Mouse (Mus musculus) gastrocnemius, postnatal 14 days (tissue): Measurements from ENCODE around the gene Ttll8. TPM values are rescaled to one million over a fixed set of nuclear protein-coding genes. Genes with fewer than 3 reads are reported as not detected.

ENCODE experiments used
- DNase-seq: peaks from one replicate; pipeline ENCODE4 v3.0.0; 2021; ENCODE audit warnings: mixed read lengths
- intact Hi-C: fragments of 180-260 bp; cut with DNase I; formaldehyde crosslinking; loops from one replicate; pipeline ENCODE4 v1.15.1; 2025; ENCODE audit warnings: low total_unique reads
- total RNA-seq, 2 experiments: library from RNA; stranded (reverse); gene quantifications; 2 replicates each; pipeline ENCODE4 v1.2.3; 2021

Gene Ttll8
- total RNA-seq, 2 experiments from 2014 or later = not detected

DNA sequence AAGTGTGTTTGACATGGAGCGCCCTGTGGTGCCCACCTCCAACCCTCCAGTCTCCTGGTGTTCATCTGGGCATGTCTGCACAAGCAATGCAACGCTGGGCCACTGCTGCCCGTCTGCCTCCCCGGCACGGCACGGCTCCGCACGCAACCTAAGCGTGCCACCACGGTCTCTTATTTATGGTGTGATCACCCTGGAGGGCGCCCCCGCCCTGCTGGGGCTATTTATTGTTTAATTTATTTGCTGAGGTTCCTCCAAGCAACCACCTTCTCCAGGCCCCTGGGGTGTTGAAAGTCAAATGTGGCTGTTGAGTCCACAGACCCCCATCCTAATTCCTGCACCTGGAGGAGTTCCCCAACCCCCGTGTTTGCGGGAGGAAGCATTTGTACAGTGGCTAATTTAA is 89.2 kb downstream of the Ttll8 start:
- no peak for DNase-seq
- intact Hi-C loops = no loop called here

DNA sequence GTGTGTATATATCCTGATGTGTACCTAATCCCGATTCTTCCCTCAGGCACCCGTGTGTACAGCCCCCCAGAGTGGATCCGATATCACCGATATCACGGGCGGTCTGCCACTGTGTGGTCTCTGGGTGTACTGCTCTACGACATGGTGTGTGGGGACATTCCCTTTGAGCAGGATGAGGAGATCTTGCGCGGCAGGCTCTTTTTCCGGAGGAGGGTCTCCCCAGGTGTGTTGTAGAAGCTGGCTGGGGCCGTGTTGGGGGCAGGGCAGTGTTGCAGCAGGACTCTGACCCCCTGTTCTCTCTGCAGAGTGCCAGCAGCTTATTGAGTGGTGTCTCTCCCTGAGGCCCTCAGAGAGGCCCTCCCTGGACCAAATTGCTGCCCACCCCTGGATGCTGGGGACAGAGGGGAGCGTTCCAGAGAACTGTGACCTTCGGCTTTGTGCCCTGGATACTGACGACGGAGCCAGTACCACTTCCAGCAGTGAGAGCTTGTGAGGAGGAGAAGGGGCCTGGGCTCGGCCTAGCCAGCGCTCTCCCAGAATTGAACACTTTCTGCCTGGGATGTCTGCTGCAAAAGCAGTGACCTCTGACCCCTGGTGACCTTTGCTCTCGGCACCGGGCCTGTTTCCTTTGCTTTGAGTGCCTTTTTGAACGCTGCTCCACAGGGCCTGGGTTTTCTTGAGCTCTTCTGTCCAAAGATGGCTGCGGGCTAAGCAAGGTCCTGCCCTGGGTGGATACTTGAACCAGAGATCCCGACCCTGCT is 89.8 kb downstream of the Ttll8 start:
- DNase-seq = no peak
- intact Hi-C loops = no loop called here

DNA sequence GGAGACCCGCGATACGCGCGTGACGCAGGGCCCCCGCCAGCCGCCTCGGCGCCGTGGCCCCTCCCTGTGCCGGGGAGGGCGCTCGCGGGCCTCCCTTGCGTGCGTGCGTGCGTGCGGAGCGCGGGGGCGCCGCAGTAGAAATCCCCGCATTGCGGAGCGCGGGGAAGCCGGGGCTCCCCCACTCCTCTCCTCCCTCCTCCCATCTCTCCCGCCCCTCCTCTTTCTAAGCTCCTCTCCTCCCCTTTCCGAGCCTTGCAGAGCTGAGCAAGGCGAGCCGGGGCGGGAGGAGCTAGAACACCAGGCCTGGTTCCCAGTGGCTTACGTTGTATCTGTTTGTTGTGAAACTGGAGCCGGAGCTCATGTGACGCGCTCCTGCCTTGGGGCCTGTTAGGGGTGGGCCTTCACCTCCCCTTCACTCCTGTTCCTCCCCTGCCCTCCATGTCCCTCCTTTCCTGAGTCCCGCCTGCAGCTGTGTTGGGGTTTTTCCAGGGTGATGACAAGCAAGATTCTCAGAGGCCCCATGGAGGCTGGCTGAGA is 90.5 kb downstream of the Ttll8 start:
- peak; percentile 92 for DNase-seq
- intact Hi-C loops = no loop called here

DNA sequence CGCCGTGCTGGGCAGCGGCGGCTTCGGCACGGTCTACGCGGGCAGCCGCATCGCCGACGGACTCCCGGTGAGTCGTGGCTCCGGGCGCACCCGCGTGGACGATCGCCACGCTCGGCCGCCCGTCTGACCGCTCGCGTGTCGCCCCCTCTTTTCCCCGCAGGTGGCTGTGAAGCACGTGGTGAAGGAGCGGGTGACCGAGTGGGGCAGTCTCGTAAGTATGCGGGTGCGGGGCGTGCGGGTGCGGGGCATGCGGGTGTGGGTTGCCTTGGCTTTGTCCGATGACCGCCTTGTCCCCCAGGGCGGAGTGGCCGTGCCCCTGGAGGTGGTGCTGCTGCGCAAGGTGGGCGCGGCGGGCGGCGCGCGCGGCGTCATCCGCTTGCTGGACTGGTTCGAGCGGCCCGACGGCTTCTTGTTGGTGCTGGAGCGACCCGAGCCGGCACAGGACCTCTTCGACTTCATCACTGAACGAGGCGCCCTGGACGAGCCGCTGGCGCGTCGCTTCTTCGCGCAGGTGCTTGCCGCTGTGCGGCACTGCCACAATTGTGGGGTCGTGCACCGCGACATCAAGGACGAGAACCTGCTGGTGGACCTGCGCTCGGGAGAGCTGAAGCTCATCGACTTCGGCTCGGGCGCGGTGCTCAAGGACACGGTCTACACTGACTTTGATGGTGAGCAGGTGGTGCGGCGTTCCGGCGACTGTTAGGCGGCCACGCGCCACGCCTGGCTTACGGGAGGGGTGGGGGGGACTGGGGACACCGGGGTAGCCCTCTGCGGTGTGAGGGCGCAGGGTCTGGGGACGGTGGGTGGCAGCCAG is 91.1 kb downstream of the Ttll8 start:
- DNase-seq = no peak
- intact Hi-C loops = no loop called here

DNA sequence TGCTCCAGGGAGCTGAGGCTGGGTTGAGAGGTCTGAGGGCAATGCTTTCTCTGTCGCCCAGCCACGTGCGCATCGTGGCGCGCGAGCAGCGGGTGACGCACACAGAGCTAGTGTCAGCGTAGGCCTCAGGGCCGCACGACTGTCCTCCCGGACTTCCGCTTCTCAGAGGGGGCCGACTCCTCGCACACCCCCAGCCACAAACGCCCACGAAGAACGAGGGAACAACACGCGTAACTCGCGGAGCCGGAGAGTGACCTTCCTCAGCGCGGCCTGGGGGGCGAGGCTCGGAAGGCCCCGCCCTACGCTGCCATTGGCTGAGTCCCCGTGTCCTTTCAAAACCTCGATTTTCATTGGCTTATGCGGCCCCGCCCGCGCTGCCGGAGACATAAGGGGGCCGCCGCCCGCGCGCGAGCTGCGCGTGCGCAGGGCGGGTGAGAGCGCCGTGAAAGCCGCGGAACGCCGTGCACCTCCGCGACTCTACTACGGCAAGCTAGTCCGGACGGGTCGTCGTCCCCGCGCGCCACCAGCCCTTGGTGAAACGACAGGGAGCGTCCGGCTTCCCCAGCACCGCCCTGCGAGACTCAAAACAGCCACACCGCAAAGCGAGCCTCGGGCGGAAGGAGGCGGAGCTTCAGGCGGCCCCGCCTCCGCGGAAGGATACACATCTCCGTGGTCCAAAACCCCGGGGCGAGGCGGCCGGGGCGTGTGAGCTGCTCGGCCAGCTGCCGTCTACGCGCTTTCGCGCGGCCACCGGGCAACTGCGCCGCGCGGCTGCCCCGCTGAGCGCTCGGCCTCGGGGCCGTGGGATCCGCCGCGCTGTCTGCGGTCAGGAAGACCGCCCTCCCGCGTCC is 92.2 kb downstream of the Ttll8 start, which contains the start of gene Pim3:
Gene Pim3 (plus strand): TSS at position 415 of the 851 bp plus-strand sequence.
- intact Hi-C loops = no loop called here
- DNase-seq = peak; percentile 96

DNA sequence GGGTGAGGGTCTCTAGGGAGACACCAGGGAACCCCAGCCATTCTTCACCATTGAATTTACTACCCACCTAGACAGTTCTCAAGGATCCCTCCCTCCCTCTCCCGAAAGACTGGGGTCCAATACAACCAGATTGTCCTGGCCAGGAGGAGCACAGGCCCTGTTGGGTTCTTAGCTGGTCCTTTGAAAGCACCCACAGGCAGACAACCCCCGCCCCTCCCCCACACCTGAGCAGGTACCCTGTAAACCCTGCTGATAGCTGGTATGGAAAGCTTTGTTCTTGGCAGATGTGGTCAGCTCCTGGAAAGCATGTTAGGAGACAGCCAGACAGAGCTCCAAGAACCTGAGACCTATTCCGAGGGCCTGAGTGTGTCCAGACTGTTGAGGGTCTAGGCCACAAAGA is 93.4 kb downstream of the Ttll8 start:
- DNase-seq = no peak
- intact Hi-C loops = no loop called here

DNA sequence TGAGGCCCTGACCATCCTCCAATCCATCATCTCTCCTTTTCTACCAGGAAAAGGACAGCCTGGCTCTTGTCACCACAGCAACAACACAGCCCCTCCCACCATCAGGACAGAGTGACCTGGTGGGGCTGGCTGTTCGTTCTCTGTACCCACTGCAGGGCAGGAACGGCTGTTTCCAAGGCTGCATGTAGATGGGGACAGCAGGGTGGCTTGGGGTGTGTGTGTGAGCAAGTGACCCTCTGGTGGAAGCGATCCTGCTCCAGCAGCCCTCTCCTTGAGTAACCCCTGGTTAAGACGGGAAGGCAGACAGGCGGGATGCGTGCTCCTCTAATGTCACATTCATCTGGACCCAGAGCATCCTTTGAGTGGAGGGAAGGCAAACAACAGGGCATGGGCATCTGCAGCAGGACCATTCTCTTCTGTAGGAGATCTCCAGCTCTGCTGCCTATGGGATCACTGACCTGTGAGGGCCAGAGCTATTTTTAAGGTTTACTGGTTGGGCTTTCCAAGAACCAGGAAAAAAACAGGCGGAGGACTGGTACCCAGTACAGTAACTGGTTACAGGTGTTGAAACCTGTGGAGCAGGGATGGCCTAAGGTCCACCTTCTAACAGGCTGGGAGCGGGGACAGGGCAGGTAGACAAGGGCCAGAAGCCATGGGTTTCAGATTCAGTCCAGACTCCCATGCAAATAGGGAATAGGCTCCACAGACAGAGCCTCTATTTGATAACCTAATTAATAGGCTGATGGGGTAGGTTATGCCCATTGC is 94.8 kb downstream of the Ttll8 start:
- intact Hi-C loops = no loop called here
- DNase-seq = no peak

DNA sequence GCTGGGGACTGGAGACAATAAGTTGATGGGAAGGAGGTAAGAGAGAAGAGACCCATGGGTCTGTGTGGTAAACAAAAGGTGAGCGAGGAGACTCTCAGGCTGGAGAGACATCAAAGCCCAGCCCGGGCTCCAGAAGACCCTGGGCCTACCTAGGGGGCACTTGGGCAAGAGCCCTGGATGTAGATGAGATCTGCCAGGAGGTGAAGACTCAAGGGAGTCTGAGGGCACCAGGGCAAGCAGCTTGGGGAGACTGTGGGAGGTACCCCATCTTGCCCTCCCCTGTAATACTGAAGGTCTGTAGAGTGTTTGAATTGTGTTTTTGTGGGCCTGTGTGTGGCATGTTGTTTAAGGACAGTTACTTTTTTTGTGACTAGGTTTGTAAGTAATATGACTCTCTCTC is 95.5 kb downstream of the Ttll8 start:
- no peak for DNase-seq
- intact Hi-C loops = no loop called here

DNA sequence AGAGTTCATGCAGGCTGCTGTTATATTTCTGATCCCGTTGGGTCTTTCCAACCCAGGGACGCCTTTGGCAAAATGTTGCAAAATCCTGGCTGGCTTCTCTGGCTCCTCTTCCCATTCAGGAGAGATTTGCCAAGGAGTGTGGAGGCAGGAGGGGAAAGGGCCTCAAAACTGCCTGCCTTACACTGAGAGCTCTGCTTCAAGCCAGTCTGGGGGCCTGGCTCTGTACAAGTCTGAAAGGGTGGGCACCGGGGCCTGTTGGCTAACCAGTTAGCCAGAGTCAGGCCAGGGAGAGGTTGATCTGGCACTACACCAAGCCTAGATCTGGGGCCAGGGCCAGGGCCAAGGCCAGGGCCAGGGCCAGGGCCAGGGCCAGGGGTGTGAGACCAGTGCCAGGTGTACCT is 96.1 kb downstream of the Ttll8 start:
- DNase-seq = no peak
- intact Hi-C loops = no loop called here

DNA sequence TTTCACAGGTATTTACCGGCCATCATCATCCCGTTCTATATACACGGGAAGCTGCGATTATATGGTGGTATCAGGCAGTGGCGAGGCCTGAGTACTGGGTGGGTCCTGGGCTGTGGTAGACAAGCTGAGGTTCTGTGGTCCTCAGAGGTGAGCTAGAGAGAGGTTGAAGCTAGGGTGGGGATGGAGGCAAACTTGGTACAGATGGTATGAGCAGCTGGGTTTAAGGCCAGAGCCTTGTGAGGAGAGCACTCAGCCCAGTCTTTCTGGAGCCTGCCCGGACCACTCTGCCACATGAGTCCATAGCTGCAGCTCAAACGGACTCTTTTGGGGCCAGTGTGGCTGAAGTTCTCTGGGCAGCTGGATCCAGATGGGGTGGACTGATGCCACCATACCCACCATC is 96.9 kb downstream of the Ttll8 start:
- intact Hi-C loops = no loop called here

DNA sequence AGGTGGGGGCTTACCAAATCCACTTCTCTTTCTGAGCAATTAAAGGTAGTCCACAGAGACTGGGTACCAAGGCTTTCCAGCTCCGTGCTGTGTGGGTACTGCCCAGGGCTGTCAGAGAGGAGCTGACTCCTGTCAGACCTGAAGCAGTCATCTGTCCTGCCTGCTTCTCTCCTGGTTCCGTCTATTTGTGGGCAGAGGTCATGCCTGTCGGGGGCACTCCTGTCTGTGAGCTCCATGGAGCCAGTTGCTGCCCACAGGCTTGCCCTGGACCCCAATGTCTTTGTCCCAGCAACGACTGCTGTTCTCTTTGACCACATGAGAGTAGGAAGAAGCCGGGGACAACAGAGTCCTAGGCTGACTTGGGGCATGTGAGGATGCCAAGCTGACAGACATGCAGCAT is 97.6 kb downstream of the Ttll8 start:
- intact Hi-C loops = no loop called here
- DNase-seq = no peak

More for the DNA sequence above, 96.9 kb downstream of the Ttll8 start:
- DNase-seq = no peak

DNA sequence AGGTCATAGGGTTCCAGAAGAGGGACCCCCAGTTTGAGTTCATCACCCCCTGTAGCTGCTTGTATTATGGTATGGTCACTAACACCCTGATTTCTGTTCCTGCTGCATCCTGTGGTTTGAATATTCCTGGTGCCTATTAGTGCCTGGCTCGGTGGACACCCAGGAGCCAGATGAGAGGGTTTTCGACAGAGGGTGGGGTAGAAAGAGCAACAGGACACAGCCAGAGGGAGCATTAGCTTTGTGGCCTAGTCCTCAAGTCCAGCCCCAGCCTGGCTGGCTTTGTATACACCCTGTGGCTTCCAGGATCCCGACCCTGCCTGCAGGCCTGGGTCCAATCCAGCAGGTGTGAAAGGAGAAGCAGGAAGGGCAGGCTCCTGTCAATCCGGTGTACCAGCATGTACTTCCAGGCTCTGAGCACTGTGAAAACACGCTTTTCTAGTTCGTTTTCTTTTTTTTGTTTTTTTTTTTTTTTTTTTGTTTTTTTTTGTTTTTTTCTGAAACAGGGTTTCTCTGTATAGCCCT is 98.3 kb downstream of the Ttll8 start:
- no peak for DNase-seq
- intact Hi-C loops = no loop called here

DNA sequence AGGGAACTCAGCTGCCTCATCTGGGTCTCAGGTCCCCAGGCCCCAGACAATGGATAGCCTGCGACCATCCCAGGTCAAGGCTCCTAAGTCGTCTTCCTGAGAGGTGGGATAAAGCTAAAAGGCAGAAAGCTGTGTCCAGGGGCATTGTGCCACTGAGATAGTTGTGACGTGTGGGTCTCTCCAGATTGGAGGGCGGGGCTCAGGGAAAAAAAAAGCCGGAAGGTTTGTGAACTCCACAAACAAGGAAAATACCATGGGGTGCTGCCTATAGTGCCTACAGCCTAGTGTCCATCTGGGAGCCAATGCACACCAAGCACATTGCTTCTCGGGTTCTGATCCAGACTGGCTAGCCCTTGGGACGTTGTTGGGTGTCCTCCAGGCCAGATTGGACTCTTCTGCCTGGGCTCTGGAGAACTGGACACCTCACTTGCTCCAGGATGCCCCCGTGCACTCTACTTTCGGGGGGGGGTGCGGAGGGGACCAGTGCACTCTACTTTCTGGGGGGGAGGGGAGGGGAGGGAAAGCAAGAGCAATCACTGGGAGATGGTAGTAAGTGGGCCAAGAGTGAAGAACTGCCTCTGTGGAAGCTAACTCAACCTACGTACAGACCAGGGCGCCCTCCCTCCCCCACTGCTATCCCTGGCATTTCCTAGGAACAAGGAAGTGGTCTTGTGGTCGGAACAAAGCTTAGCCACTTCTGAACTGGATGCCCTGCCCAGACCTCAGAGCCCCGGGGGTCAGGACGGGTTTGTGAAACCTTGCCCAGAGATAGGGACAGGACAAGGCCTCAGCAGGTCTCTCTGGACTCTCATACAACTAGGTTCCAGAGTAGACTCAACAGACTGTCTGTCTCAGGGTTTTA is 99.0 kb downstream of the Ttll8 start:
- intact Hi-C loops = no loop called here
- DNase-seq = no peak

DNA sequence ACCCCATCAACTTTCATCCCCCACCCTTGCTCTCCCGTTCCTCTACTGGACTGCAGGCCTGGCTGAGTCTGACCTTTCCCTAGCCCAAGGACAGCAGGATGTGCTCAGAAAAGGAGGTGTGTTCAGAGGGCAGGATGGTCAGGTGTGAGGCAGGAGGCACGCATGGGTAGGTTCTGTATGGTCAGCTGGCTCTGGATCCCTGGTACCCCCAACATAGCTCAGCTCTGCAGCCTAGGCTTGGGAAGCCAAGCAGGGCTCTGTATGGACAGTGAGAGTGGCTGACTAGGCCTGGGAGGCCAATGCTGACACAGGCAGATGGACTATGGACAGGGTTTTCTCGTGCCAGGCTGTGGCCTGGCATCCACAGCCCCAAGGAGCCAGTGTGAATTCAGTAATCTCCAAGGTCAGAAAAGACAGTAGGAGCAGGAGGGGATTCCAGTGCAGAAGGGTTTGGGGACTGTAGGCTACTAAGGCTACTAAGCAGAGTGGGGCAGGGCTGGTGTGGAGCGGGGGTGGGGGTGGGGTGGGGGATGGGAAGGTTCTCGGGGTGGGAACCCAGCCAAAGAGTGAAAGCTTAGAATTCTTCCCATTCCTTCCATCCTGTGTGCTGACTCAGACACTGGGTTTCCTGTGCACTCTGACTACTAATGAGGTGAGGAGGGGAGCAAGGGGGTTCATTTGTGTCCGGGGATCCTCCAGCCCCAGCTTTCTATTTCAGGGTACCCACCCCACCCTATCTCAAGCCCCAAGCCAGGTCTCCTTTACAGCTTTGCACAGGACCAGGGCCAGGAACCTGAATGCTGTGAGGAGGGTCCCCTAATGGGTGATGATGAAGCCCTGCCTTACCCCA is 99.9 kb downstream of the Ttll8 start:
- no peak for DNase-seq
- intact Hi-C loops = no loop called here

DNA sequence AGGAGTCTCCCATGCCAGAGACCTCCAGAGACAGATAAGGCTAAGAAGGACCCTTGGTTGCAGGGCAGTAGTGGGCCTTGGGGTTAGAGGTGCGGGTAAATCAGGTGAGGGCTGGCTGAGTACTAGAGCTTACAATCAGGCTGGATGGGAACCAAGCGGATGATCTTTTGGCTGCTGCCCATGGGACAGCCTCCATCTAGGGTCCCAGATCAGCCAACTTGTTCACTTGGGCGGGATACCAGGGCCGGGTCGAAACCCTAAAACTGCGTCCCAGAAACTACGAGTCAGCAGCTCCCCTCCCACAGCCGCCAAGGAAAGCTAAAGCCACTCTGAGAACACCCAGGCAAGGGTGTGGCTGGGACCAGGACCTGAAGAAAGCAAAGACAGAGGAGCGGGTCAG is 101.1 kb downstream of the Ttll8 start:
- DNase-seq = no peak
- intact Hi-C loops = no loop called here

DNA sequence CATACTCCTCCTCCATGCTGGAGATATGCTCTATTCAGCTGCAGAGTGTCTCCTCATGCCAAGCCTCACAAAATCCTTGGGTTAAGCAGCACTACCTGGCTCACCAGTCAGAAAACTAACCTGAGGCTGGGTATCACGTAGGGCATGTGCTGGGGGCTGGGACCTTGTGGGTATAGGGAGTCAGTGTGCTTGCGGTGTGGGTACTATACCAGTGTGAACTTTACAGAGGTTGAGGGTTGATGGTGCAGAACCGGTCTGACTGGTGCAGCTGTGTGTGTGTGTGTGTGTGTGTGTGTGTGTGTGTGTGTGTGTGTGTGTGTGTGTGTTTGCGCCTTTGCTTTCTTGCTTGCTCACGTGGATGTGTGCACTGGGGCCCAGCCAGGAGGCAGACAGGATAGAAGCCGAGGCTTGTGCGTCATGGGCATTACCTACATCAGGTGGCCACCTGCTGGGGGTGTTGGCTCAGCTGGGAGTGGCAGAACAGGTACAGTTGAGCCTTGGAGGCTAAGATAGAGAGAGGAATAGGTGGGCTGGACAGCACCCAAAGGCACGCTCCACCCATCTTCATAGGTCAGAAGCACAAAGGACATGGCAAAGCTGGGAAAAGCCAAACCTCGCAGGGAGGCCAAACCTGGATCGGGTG is 102.6 kb downstream of the Ttll8 start:
- DNase-seq = no peak
- intact Hi-C loops = no loop called here

DNA sequence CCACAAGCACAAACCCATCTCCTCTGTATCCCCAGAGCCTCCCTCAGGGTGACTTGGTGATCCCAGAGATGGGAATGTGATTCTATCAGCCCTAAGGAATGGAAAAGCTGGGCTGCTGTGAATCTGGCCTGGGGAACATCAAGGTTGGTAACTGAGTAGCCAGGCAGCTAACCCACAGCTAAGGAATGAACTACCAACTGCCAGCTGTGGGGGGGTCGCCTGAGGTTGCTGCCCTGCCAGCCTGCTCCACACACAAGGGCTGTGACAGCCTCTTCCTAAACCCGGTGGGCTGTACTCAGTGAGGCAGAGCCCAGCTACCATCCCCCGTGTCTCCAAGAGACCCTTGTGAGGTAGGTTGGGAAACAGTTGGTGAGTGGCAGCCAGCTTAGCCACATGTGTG is 103.1 kb downstream of the Ttll8 start:
- no peak for DNase-seq
- intact Hi-C loops = no loop called here
